Mouse (Mus musculus): Measurements from ENCODE around the gene Acap1. TPM values are rescaled to one million over a fixed set of nuclear protein-coding genes. Genes with fewer than 3 reads are reported as not detected.
"Not testable (repeated sequence)": the region's sequence is repeated elsewhere in the genome, so short reads cannot be mapped to it uniquely, and the experiment has no call there.

Acap1 gene
- polyA plus RNA-seq, 1 experiment: 1.5 TPM

DNA sequence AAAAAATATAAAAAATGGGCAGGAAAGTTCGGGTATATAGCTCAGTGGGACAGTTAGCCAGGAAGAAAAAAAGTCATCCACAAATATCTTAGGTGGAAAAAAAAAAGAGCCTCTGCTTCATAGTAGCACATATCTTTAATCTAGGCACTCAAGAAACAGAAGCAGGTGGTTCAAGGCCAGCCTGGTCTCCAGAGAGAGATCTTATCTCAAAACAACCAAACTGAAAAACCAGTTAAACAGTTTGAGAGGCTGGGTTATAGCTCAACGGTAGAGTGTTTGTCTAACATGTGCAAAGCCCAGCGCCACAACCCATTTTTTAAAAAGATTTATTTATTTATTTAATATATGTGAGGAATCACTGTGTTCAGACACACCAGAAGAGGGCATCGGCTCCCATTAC is 37.7 kb upstream of the Acap1 start:
- H3K9ac ChIP-seq (ENCODE audit: low read depth, poor library complexity, severe bottlenecking): no peak overlapping the region
- no peak overlapping the region for H3K4me3 ChIP-seq (ENCODE audit: low read depth, low read length)
- H3K27ac ChIP-seq (ENCODE audit: insufficient read depth, low read length): no peak overlapping the region
- H3K4me1 ChIP-seq (ENCODE audit: control insufficient read depth, insufficient read depth, low read length): peaks cover 1% of the 10 kb centered on the region
- no peak for TF ChIP-seq EP300 (IDR thresholded peaks at IDR 0.05; ENCODE audit: insufficient read depth, low read depth, low read length)
- no peaks in the 10 kb centered on the region for H3K36me3 ChIP-seq (ENCODE audit: control insufficient read depth, insufficient read depth, low read length, poor library complexity, severe bottlenecking)
- H3K27me3 ChIP-seq (ENCODE audit: control insufficient read depth, insufficient read depth, low read length, poor library complexity, severe bottlenecking): no peaks in the 10 kb centered on the region
- no peaks in the 10 kb centered on the region for H3K9me3 ChIP-seq (replicated peaks; ENCODE audit: control insufficient read depth, insufficient read depth, low read length, poor library complexity, severe bottlenecking)

- H3K4me1 ChIP-seq (ENCODE audit: control insufficient read depth, insufficient read depth, low read length): no peaks in the 10 kb centered on the region
- H3K27me3 ChIP-seq (ENCODE audit: control insufficient read depth, insufficient read depth, low read length, poor library complexity, severe bottlenecking): no peaks in the 10 kb centered on the region
- no peak overlapping the region for H3K4me3 ChIP-seq (ENCODE audit: low read depth, low read length)
- TF ChIP-seq CTCF (IDR thresholded peaks at IDR 0.05; ENCODE audit: low read depth, low read length): peak; percentile 62
- no peak for TF ChIP-seq EP300 (IDR thresholded peaks at IDR 0.05; ENCODE audit: insufficient read depth, low read depth, low read length)
- no peak overlapping the region for H3K27ac ChIP-seq (ENCODE audit: insufficient read depth, low read length)
- no peaks in the 10 kb centered on the region for H3K9me3 ChIP-seq (replicated peaks; ENCODE audit: control insufficient read depth, insufficient read depth, low read length, poor library complexity, severe bottlenecking)
- H3K9ac ChIP-seq (ENCODE audit: low read depth, poor library complexity, severe bottlenecking): no peak overlapping the region
- H3K36me3 ChIP-seq (ENCODE audit: control insufficient read depth, insufficient read depth, low read length, poor library complexity, severe bottlenecking): no peaks in the 10 kb centered on the region
Observed at GRCm38 (mm10) chr11:69932254-69932653, 36.9 kb upstream of the Acap1 start.

GRCm38 (mm10) chr11:69931769-69932168 is 36.4 kb upstream of the Acap1 start:
- Histone ChIP-seq H3K9me3 (replicated peaks; ENCODE audit: control insufficient read depth, insufficient read depth, low read length, poor library complexity, severe bottlenecking) (no peaks in the 10 kb centered on the region), H3K4me3 (ENCODE audit: low read depth, low read length) (no peak overlapping the region), H3K27me3 (ENCODE audit: control insufficient read depth, insufficient read depth, low read length, poor library complexity, severe bottlenecking) (no peaks in the 10 kb centered on the region), H3K36me3 (ENCODE audit: control insufficient read depth, insufficient read depth, low read length, poor library complexity, severe bottlenecking) (no peaks in the 10 kb centered on the region), H3K27ac (ENCODE audit: insufficient read depth, low read length) (no peak overlapping the region), H3K9ac (ENCODE audit: low read depth, poor library complexity, severe bottlenecking) (no peak overlapping the region), H3K4me1 (ENCODE audit: control insufficient read depth, insufficient read depth, low read length) (no peaks in the 10 kb centered on the region)
- TF ChIP-seq CTCF (IDR thresholded peaks at IDR 0.05; ENCODE audit: low read depth, low read length): no peak

- Histone ChIP-seq H3K36me3 (ENCODE audit: control insufficient read depth, insufficient read depth, low read length, poor library complexity, severe bottlenecking) (no peaks in the 10 kb centered on the region), H3K27me3 (ENCODE audit: control insufficient read depth, insufficient read depth, low read length, poor library complexity, severe bottlenecking) (no peaks in the 10 kb centered on the region), H3K4me1 (ENCODE audit: control insufficient read depth, insufficient read depth, low read length) (no peaks in the 10 kb centered on the region), H3K9ac (ENCODE audit: low read depth, poor library complexity, severe bottlenecking) (no peak overlapping the region), H3K27ac (ENCODE audit: insufficient read depth, low read length) (no peak overlapping the region), H3K4me3 (ENCODE audit: low read depth, low read length) (no peak overlapping the region), H3K9me3 (replicated peaks; ENCODE audit: control insufficient read depth, insufficient read depth, low read length, poor library complexity, severe bottlenecking) (no peaks in the 10 kb centered on the region)
- TF ChIP-seq EP300 (IDR thresholded peaks at IDR 0.05; ENCODE audit: insufficient read depth, low read depth, low read length) (no peak), POLR2A (IDR thresholded peaks at IDR 0.05; ENCODE audit: insufficient read depth, low read length) (no peak), CTCF (IDR thresholded peaks at IDR 0.05; ENCODE audit: low read depth, low read length) (no peak)
Observed at GRCm38 (mm10) chr11:69930967-69931537, 35.7 kb upstream of the Acap1 start.

DNA sequence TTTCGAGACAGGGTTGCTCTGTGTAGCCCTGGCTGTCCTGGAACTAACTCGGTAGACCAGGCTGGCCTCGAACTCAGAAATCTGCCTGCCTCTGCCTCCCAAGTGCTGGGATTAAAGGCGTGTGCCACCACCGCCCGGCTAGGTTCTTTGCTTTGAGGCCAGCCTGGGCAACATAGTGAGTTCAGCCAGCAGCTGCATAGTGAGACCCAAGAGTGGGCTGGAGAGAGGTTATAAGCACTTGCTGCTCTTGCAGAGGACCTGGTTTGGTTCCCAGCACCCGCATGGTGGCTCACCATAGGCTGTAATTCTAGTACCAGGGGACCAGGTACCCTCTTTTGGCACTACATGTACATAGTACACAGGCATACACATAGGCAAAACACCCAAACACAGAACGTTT is 34.8 kb upstream of the Acap1 start:
- not testable (repeated sequence) for H3K36me3 ChIP-seq (ENCODE audit: control insufficient read depth, insufficient read depth, low read length, poor library complexity, severe bottlenecking); H3K9me3 ChIP-seq (replicated peaks; ENCODE audit: control insufficient read depth, insufficient read depth, low read length, poor library complexity, severe bottlenecking); H3K27ac ChIP-seq (ENCODE audit: insufficient read depth, low read length); H3K4me1 ChIP-seq (ENCODE audit: control insufficient read depth, insufficient read depth, low read length); H3K27me3 ChIP-seq (ENCODE audit: control insufficient read depth, insufficient read depth, low read length, poor library complexity, severe bottlenecking); H3K9ac ChIP-seq (ENCODE audit: low read depth, poor library complexity, severe bottlenecking); H3K4me3 ChIP-seq (ENCODE audit: low read depth, low read length)

DNA sequence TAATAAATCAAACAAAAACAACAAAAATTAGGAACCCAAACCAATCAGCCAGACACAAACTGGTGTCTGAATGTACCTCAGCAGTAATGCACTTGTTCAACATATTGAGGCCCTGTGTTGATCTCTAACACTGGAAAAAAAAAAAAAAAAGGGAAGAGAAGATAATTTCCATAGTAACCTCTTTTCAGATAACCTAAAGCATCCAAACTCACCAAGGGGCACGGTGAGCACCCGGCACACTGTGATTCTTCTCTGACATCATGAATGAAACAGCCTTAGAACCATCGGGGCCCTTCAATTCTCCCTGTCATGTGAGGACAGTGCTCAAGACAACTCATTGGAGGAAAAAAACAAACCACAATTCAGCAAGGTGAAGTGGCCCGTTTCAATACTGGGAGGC is 34.4 kb upstream of the Acap1 start:
- Histone ChIP-seq H3K4me3 (ENCODE audit: low read depth, low read length) (no peak overlapping the region), H3K27me3 (ENCODE audit: control insufficient read depth, insufficient read depth, low read length, poor library complexity, severe bottlenecking) (no peaks in the 10 kb centered on the region), H3K9me3 (replicated peaks; ENCODE audit: control insufficient read depth, insufficient read depth, low read length, poor library complexity, severe bottlenecking) (no peaks in the 10 kb centered on the region), H3K4me1 (ENCODE audit: control insufficient read depth, insufficient read depth, low read length) (no peaks in the 10 kb centered on the region), H3K36me3 (ENCODE audit: control insufficient read depth, insufficient read depth, low read length, poor library complexity, severe bottlenecking) (no peaks in the 10 kb centered on the region), H3K9ac (ENCODE audit: low read depth, poor library complexity, severe bottlenecking) (no peak overlapping the region), H3K27ac (ENCODE audit: insufficient read depth, low read length) (no peak overlapping the region)
- TF ChIP-seq EP300 (IDR thresholded peaks at IDR 0.05; ENCODE audit: insufficient read depth, low read depth, low read length): no peak
- no peak for TF ChIP-seq CTCF (IDR thresholded peaks at IDR 0.05; ENCODE audit: low read depth, low read length)
- TF ChIP-seq POLR2A (IDR thresholded peaks at IDR 0.05; ENCODE audit: insufficient read depth, low read length): no peak

DNA sequence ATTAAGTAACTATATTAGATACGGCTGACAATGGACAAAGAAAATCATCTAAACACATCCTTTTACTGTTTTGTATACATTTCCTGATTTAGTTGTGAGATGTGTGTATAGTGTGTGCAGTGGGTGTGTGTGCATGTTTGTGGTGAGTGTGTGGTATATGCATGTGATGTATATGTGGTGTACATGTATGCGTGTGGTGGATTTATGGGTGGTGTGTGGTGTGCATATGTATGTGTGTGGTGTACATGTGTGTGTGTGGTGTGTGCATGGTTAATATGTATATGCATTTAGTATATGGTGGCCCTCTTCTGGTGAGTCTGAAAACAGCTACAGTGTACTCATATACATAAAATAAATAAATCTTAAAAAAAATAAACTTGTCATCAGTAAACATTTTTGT is 32.2 kb upstream of the Acap1 start:
- TF ChIP-seq POLR2A (IDR thresholded peaks at IDR 0.05; ENCODE audit: insufficient read depth, low read length): no peak
- TF ChIP-seq EP300 (IDR thresholded peaks at IDR 0.05; ENCODE audit: insufficient read depth, low read depth, low read length): no peak
- Histone ChIP-seq H3K36me3 (ENCODE audit: control insufficient read depth, insufficient read depth, low read length, poor library complexity, severe bottlenecking) (no peaks in the 10 kb centered on the region), H3K9ac (ENCODE audit: low read depth, poor library complexity, severe bottlenecking) (no peak overlapping the region), H3K27me3 (ENCODE audit: control insufficient read depth, insufficient read depth, low read length, poor library complexity, severe bottlenecking) (no peaks in the 10 kb centered on the region), H3K27ac (ENCODE audit: insufficient read depth, low read length) (no peak overlapping the region), H3K9me3 (replicated peaks; ENCODE audit: control insufficient read depth, insufficient read depth, low read length, poor library complexity, severe bottlenecking) (no peaks in the 10 kb centered on the region), H3K4me1 (ENCODE audit: control insufficient read depth, insufficient read depth, low read length) (no peaks in the 10 kb centered on the region), H3K4me3 (ENCODE audit: low read depth, low read length) (no peak overlapping the region)

Measured in ES-Bruce4 (cell line).